Mouse (Mus musculus): ENCODE data around the gene Eif4b.

Eif4b gene

DNA sequence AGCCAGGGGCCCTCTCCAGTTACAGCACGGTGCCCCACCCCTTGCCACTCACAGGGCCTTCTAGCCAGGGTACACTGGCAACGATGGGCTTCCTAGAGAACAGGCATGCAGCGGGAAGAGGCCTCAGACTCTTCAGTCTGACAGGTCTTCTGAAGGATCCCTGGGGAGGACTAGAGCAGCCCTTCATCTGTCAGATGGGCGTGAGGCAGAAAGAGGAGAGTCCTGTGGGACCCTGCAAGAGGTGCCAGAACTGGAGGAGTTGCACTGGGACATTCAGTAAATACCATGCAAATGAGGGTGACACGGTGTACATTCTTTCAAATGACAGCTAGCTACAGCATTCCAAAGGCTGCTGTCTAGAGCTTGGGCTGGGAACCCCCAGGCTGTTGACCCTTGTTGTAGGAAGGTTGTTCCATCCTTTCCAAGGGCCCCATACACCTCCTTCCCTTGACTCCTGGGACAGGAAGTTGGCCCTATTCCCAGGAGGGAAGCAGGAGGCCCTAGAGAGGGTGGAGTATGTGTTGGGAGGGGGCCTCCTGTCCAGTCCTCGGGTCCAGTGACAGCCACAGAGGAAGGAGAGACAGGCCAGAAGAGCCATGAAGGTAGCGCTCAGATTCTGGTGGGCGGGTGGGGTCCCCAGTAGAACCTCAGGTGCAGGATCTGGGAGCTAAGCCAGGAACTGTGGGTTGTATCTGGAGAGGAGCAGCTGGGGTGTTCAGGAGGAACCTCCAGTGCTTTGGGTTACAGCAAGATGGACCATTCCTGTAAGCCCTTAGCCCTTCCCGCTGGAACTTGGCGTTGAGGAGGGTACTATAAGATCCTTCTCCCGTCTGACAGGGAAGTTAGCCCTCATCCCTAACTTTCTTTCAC, 28.3 kb downstream of the Eif4b start:
- DNase-seq (ENCODE audit: low spot score in 2 of 2) = no peak

DNA sequence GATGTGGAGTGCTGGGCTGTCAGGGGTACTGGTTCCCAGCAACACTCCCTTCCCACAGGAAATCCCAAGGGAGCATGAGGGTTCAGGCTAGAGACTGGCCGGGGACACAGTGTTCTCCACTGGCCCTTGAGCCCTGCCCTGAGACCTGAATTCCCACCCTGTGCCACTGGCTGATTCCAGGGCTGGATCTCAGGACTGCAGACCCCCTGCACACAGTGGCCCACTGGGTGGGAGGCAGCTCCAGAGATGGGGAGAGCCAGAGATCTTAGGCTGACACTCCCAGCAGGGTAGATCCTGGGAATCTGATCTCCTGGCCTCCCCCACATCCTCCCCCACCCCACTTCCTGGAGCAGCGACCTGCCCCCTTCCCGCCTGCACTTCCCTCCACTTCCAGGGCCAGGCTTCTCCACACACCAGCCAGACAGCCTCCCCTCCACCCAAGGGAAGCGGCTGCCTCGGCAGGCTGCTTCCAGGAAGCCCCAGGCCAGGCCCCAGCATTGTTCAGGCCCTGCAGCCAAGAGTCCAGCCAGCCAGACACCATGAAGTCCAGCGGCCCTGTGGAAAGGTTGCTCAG, 29.1 kb downstream of the Eif4b start:
- DNase-seq (ENCODE audit: low spot score in 2 of 2) = peak in 1 of 2 experiments; percentile 9

DNA sequence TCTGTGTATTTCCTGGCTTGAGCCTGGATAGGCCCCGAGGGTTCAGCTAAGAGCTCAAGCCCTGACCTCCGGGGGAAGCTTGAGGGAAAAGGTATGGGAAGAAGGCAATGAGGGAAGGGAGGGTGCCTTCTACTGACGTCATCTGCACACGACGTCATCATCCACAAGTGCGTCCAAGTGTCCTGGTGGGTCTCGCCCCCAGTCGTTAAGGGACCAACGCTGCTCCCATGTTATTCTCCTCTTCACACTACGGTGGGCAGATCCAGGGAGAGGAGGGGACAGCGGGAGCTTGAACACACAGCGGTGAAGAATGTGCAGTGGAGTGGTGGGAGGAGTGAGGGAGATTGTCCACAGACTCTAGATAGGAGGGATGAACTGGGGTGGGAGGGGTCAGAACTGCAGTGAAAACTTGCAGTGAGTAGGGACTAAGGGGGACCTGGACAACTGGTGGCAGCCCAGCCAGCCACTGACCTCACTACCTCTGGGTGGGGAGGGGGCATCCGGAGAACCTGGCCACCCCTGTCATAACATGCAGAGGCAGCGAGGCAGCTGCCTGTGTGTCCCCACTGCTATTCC, 29.9 kb downstream of the Eif4b start:
- DNase-seq (ENCODE audit: low spot score in 2 of 2) = no peak

DNA sequence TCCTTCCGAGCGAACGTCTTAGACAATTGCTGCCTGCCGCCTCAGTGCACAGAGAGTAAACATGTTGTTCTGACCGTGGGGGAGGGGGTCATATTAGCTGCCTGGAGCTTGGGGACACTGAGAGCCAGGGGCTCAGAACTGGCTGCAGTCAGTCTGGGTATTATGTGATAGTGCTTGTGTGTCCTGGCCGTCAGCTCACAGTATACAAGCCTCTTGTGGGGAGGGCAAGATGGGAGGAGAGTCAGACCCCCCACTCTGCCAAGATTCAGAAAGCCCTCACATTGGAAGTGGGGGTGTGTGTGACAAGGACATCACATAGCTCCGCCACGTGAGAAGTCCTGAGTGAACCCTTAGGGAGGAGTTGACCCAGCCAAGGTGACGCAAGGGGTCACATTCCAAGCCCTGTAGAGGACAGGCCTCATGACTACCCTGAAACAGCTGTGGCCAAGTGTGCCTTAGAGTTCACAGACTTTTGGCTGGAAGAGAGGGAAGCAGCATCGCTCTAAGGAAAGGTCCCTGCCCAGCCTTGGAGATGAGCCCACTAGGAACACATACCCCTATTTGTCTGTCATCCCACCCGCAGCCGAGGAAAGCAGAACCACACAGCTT, 30.5 kb downstream of the Eif4b start:
- DNase-seq (ENCODE audit: low spot score in 2 of 2) = peak in 1 of 2 experiments; percentile 27

DNA sequence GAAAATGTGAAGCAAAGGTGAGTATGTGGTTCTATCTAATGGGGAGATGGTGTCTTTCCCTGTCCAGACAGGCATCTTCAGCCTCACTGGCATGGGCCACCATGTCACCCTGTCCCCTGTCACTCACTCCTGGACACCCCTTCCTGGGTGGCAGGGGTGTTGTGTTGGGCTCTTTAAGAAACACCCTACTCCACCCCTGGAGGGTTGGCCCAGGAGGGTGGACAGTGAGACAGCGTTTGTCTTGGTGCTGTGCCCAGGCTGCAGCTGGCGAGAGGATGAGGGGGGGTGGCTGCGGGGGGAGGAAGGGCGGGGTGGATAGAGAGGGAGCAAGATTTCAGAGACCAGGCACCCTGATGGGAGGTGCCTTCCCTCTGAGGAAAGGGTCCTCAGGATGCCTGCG, 31.8 kb downstream of the Eif4b start:
- DNase-seq (ENCODE audit: low spot score in 2 of 2) = no peak

DNA sequence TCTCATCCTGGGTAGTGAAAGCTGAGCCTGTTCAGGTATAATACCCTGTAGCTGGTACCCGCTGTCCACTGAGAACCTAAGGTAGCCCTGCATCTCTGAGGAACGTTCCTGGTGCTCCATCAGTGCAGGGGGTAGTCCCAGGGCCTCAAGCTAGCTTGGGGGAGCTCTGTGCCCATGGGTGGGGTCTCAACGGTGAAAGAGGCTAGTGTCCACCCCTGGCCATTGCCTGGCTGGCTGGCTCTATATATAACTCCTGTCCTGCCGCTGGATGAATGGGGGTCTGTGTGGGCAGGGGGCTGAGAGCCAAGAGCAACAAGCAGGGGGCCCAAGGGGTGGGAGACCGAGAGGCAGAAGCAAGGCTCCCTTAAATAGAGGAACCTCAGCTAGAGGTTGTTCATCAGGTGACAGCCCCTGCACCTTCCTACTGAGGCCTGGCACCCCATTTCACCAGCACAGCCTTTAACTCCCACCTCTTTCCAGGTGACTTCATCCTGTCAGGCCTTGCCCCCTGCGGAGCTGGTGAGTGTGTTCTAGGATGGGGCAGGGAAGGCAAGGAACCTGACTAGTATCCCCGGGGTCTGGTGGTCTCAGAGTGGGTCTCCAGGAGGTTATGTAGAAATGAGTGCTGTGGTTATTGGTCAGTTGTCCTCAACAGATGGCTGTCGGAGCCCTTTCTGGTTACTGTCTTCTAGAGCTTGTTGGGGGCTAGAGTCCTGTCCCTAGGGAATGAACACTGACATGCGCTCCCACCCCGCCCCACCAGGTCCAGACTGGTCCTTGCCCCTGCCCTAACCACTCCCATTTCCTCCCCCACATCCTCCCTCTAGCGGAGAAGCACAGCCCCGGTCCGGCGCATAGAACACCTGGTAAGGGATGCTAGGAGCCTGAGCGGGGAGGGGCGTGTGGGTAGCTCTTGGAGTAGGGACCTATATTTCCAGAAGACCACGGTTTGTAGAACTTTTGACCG, 32.5 kb downstream of the Eif4b start:
- DNase-seq (ENCODE audit: low spot score in 2 of 2) = no peak

DNA sequence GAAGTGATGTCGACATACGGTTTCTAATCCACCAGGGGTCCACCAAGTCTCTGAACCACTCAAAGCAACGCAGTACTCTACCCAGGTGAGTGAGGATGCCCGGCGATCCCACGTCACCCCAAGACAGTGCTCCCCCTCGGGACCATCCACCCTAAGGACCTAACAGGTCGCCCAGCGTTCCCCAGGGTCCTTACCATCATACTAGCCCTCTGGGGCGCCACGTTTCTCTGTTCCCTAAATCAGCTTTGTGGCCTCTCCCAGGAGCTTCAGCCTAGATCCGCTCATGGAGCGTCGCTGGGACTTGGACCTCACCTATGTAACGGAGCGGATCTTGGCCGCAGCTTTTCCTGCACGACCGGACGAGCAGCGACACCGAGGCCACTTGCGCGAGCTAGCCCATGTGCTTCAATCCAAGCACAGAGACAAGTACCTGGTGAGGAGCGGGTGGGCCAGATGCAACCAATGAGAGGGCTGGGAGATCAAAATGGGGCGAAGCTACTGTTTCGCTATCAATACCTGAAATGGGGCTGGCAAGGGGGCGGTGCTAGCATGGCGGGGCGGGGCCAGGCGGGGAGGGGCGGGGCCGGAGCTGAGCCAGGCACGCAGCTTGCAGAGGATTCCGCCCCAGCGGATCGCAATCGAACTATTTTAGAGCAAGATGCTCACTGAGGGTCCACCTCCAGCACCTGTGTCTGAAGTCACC, 33.3 kb downstream of the Eif4b start:
- no peak for DNase-seq (ENCODE audit: low spot score in 2 of 2)

DNA sequence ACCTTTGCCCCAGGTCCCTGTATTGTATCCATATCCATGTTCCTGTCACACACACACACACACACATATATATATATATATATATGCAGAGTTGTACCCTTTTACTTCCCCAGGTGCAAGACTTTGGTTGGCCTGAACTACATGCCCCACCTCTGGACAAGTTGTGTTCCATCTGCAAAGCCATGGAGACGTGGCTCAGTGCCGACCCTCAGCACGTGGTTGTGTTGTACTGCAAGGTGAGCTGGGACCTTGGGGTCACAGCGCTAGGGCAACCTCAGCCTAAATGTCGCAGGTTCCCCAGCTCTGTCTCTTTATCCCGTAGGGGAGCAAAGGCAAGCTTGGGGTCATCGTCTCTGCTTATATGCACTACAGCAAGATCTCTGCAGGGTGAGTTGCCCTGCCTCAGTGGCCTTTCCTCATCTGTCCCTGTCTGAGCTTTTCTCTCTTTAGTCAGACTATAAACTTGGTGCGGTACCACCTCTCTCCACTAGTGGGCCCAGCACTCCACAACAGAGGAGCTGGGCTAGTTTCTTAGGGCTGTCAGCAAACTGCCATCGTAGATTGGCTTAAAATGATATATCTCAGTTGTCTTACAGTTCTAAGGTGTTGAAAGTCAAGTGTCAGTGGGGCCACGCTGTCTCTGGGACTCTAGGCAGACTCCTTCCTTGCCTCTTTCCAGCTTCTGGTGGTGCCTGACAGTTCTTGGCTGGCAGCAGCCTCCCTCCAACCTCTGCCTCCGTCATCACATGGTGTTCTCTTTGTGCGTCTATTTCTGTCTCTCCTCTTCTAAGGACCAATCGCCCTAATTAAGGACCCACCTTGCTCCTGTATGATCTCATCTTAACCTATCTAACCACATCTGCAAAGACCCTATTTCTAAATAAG, 34.4 kb downstream of the Eif4b start:
- peak in 1 of 2 experiments; percentile 62 for DNase-seq (ENCODE audit: low spot score in 2 of 2)

DNA sequence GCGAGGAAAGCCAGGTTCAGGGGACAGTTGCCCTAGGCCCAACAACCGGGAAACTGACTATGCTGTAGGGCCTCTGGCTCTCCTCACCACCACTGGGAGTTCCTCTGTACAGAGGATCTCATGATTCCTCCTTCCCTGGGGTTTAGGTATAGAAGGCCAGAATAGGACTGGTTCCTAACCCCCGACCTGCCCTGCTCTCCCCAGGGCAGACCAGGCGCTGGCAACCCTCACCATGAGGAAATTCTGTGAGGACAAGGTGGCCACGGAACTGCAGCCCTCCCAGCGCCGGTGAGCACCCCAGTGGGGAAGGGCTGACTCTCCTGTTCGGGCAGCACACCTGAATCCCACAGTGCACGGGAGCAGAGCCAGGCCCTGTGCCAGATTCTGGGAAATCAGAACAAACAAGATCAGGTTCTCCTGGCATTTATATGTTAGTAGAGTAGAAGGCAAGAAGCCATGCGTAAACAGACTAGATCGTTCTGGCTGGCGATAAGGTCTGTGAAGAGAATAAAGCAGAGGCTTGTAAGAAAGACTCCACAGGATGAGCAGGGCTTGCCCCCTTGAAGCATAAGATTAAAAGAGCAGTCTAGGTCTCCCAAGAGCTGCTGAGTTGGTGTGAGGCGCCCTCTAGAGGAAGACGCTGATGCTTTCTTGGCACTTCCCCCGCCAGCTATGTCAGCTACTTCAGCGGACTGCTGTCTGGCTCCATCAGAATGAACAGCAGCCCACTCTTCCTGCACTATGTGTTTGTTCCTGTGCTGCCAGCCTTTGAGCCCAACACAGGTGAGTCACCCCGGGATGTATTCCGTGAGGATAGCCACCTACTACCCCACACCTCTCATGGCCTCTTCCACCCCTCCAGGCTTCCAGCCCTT, 35.3 kb downstream of the Eif4b start:
- DNase-seq (ENCODE audit: low spot score in 2 of 2) = peak; percentile 67 to 78

DNA sequence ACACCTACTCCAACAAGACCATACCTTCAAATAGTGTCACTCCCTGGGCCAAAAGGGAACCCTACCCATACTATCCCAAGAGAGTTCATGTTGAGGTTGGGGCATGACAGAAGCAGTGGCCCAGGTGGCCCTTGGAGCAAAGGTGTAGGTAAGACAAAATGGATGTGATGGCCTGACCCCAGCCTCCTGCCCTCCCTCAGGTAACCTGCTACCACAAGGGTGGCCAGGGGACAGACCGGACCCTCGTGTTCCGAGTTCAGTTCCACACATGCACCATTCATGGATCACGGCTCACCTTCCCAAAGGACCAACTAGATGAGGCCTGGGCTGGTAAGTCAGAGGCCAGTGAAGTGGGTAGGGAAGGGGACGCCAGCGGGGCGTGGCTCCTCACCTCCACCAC, 36.7 kb downstream of the Eif4b start:
- DNase-seq (ENCODE audit: low spot score in 2 of 2) = no peak

DNA sequence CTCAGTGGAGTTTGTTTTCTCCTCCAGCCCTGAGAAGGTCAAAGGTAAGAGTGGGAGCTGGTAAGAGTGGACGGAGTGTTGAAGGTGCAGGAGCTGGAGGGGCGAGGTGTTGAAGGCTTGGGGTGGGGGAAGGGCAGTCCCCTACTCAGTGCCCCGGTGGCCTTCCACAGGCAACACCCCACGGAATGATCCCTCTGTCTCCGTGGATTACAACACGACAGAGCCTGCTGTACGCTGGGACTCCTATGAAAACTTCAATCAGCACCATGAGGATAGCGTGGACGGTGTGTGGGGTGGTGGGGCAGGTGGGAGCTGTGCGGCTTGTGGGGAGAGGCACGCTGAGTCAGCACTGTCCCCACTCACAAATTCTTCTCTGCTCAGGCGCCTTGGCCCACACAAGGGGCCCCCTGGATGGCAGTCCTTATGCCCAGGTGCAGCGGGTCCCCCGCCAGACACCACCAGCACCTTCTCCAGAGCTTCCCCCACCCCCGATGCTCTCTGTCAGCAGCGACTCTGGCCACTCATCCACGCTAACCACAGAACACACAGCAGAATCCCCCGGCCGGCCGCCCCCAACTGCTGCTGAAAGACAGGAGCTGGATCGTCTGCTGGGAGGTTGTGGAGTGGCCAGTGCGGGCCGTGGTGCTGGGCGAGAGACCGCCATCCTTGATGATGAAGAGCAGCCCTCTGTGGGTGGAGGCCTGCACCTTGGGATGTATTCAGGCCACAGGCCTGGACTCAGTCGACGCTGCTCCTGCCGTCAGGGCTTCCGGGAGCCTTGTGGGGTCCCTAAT, 37.3 kb downstream of the Eif4b start:
- no peak for DNase-seq (ENCODE audit: low spot score in 2 of 2)

DNA sequence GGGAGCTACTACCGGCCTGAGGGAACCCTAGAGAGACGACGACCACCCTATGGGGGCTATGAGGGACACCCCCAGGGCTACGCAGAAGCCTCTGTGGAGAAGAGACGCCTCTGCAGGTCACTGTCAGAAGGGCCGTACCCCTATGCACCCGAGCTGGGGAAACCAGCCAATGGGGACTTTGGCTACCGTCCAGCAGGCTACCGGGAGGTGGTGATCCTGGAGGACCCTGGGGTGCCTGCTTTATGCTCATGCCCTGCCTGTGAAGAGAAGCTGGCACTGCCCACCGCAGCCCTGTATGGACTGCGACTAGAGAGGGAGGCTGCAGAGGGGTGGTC, 37.9 kb downstream of the Eif4b start:
- no peak for DNase-seq (ENCODE audit: low spot score in 2 of 2)

DNA sequence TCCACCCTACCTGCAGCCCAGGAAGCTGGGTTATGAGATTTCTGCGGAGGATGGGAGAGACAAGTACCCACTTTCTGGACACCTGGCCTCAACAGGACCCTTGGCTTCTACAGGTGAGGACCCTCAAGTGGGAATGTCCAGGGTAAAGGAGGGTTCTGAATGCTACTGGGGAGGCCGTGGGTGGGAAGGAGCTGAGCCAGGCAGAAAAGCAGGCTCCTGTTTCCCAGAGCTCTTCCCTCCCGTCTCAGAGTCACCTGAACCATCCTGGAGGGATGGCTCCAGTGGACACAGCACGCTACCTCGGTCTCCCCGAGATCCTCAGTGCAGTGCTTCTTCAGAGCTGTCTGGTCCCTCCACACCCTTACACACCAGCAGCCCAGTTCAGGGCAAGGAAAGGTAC, 38.6 kb downstream of the Eif4b start:
- no peak for DNase-seq (ENCODE audit: low spot score in 2 of 2)

DNA sequence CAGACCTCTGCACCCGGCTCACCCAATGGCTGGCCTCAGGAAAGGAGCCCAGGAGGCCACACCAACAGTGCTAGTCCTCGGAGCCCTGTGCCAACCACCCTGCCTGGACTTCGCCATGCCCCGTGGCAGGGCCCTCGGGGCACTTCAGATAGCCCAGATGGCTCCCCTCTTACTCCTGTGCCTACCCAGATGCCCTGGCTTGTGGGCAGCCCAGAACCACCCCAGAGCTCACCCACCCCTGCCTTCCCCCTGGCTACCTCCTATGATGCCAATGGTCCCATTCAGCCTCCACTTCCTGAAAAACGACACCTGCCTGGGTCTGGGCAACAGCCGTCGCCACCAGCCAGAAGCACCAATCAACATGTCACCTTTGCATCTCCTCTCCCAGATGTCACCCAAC, 39.3 kb downstream of the Eif4b start:
- DNase-seq (ENCODE audit: low spot score in 2 of 2) = no peak

DNA sequence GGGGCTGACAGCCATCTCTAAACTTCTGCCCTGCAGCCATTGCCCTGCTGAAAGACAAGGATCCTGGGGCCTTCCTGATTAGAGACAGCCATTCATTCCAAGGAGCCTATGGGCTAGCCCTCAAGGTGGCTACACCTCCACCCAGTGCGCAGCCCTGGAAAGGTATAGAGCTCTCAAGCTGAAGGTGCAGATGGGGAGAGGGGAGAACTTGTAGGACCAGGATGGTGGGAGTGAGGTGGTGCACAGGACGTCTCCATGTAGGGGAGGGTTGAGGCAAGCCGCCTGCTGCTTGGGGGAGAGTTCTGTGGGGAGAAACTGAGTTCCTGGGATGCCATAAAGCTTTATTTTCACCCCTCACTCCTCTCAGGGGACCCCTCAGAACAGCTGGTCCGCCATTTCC, 40.1 kb downstream of the Eif4b start:
- no peak for DNase-seq (ENCODE audit: low spot score in 2 of 2)

DNA sequence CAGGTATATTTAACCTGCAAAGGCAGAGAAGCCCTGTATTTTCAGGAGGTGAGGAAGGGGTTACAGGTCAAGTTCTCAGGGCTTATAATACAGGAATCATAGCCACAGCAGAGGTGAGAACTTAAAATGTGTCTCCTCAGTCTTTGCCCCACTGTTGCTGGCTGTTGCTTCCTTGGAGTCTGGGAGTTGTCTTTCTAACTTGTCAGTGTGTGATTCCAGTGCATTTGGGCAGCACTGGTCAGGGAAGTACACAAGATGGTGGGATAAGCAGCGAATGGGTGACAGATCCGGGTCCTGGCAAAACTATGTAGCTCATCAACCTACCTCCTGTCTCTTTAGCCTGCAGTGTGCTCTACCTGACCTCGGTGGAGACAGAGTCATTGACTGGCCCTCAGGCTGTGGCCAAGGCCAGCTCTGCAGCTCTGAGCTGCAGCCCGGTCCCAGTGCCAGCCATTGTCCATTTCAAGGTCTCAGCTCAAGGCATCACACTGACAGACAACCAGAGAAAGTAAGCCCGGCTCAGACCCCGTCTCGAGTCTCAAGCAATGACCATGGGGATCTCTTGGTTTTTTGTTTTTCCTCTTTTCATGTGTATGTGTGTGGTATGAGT, 41.2 kb downstream of the Eif4b start:
- DNase-seq (ENCODE audit: low spot score in 2 of 2) = no peak

DNA sequence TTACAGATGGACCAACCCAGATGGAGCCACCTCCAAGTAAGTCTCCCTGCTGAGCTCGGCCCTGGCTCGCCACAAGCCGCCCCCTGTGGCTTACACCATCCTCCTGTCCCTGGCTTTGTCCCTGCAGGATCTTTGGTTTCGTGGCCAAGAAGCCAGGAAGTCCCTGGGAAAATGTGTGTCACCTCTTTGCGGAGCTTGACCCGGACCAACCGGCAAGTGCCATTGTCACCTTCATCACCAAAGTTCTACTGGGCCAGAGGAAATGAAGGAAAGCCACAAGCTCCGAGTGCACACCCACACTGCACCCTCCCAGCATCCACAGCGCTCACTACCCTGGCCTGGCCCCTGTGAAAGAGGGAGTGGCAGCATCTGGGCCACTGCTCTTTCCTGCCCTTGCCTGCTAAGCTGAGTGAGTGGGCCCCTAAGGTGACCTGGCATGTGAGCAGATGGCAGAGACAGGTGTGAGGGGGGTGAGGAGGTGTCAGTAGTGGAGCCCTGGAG, 42.2 kb downstream of the Eif4b start:
- no peak for DNase-seq (ENCODE audit: low spot score in 2 of 2)
